Mouse (Mus musculus) stomach, embryonic 14.5 days (tissue): ENCODE results near the gene Itih2. TPM values are rescaled to one million over a fixed set of nuclear protein-coding genes. Genes with fewer than 3 reads are reported as not detected.

Experiments used
- ATAC-seq: fragments of 200-750 bp; cut with Nextera tagmentation; 2 replicates; pipeline ENCODE4 v1.8.0; 2017; ENCODE audit warnings: low read depth, moderate TSS enrichment; ENCODE audit not compliant: insufficient number of reproducible peaks, insufficient read depth, low FRiP score
- H3K27ac ChIP-seq: fragments of 300-500 bp; sonication (generic); 2 replicates; pipeline ENCODE4 v1.5.1; 2014; ENCODE audit warnings: mild to moderate bottlenecking, low read length, moderate library complexity, mixed read lengths
- H3K27me3 ChIP-seq: fragments of 300-500 bp; sonication (generic); 2 replicates; pipeline ENCODE4 v1.6.1; 2014; ENCODE audit warnings: low read length, control low read depth, mixed read lengths; ENCODE audit not compliant: control insufficient read depth, insufficient read depth
- H3K36me3 ChIP-seq: fragments of 300-500 bp; sonication (generic); 2 replicates; pipeline ENCODE4 v1.6.1; 2014; ENCODE audit warnings: mild to moderate bottlenecking, control low read depth, low read length, moderate library complexity, mixed read lengths; ENCODE audit not compliant: control insufficient read depth, insufficient read depth
- H3K4me1 ChIP-seq: fragments of 300-500 bp; sonication (generic); 2 replicates; pipeline ENCODE4 v1.6.1; 2014; ENCODE audit warnings: low read length, control low read depth, mixed read lengths; ENCODE audit not compliant: control insufficient read depth, insufficient read depth
- H3K4me2 ChIP-seq: fragments of 300-500 bp; sonication (generic); replicated peaks from 2 replicates; pipeline ENCODE4 v1.6.1; 2014; ENCODE audit warnings: low read depth, low read length, control low read depth
- H3K4me3 ChIP-seq: fragments of 300-500 bp; sonication (generic); 2 replicates; pipeline ENCODE4 v1.5.1; 2014; ENCODE audit warnings: low read depth, low read length, control low read depth
- H3K9ac ChIP-seq: fragments of 300-500 bp; sonication (generic); replicated peaks from 2 replicates; pipeline ENCODE4 v1.6.1; 2014; ENCODE audit warnings: low read depth, mild to moderate bottlenecking, control low read depth, low read length, moderate library complexity, mixed read lengths
- H3K9me3 ChIP-seq: fragments of 300-500 bp; sonication (generic); 2 replicates; pipeline ENCODE4 v1.6.1; 2016; ENCODE audit warnings: low read depth, low read length, control low read depth; ENCODE audit not compliant: control insufficient read depth
- WGBS: fragments of 180-500 bp; shearing (Covaris S2); extraction: QIAGEN DNeasy Blood & Tissue Kit; methylation state at CpG from one replicate; pipeline ENCODE4 v1.1.7; 2014; 5-methylcytosine and 5-hydroxymethylcytosine counted together
- polyA plus RNA-seq: library from polyadenylated mRNA; unstranded; fragments of >200 nt; fragmentation: Nextera tagmentation; extraction: Ambion mirVana; gene quantifications from 2 replicates; pipeline ENCODE4 v1.2.1, GENCODE M21; 2014

Gene Itih2
- polyA plus RNA-seq, result 7.0 and 7.7 TPM in 2 replicates

DNA sequence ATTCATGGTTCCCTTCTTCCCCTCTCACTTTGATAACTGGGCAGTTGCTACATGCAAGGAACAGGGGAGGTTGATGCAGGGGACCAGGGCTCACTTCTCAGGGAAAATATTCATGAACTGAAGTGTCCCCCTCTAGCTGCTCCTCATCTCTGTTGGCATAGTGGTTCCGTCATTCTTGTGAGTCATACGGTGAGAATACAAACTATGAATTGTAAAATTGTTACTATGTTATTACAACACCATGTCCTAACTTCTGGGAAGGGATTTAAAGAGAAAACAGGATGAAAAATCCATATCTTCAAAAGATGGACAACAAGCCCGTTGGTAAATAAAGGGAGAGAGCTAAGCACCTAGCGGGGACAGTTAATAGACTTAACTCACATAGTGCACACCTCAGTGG, at the start of gene Itih2:
Gene Itih2, minus strand, starts transcription at position 101 of the 400 bp plus-strand sequence.
- H3K9me3 ChIP-seq, result no peaks in the 10 kb centered on the region
- H3K27me3 ChIP-seq, result no peaks in the 10 kb centered on the region
- no peak for ATAC-seq
- H3K36me3 ChIP-seq, result no peaks in the 10 kb centered on the region
- H3K4me1 ChIP-seq, result no peaks in the 10 kb centered on the region
- 80% methylated on average over 4 of the region's 4 CpGs for WGBS
- H3K4me3 ChIP-seq, result no peak within 1 kb of the TSS
- no peak within 1 kb of the TSS for H3K4me2 ChIP-seq
- peak within 1 kb of the TSS; percentile 59; the same call in 1 of the 2 replicates for H3K27ac ChIP-seq
- no peak within 1 kb of the TSS for H3K9ac ChIP-seq

DNA sequence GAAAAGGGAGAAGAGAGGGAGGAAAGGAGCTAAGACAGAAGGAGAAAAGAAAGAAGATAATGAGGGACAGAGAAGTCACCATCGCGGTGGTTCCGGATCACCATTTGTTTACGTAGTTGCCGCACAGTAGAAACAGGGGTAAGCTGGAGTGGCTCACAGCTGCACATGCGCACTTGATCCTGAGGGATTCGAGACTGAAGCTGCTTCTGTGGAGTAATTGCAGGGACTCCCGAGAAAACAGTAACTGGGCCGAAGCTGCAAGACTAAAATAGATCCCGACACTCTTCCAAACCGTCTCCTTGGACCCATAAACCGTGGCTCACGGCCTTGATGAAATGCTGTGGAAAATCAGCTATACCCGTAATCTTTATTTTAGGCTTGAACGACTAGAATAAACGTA, 38.8 kb upstream of the Itih2 start:
- no peak for ATAC-seq
- Histone ChIP-seq H3K27me3 (no peaks in the 10 kb centered on the region), H3K4me3 (no peak overlapping the region), H3K27ac (no peak overlapping the region), H3K9ac (no peak overlapping the region), H3K4me2 (no peak overlapping the region), H3K36me3 (no peaks in the 10 kb centered on the region), H3K4me1 (no peaks in the 10 kb centered on the region), H3K9me3 (no peaks in the 10 kb centered on the region)
- 89% methylated on average over 16 of the region's 16 CpGs for WGBS

DNA sequence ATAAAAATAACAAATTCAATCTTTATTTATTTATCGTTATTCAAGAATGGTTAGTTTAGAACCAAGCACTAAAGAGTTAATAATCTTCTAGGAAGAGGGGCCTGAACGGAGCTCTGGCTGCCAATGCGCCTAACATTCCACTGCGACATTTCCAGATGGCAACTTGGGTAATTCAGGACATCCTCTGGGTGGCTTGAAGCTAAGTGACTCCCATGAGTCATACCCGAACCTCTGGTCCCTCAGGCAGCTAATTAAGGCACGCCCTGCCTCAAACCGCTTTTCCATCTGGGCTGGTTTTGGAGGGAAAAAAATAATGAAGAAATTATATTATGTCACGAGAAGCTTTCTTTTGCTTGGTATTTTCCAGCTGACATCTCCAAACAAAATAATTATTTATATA, 36.8 kb upstream of the Itih2 start:
- no peaks in the 10 kb centered on the region for H3K27me3 ChIP-seq
- 53% methylated on average over 8 of the region's 8 CpGs for WGBS
- H3K4me1 ChIP-seq, result no peaks in the 10 kb centered on the region
- H3K9ac ChIP-seq, result no peak overlapping the region
- no peak overlapping the region for H3K4me3 ChIP-seq
- no peak overlapping the region for H3K27ac ChIP-seq
- H3K9me3 ChIP-seq, result no peaks in the 10 kb centered on the region
- H3K4me2 ChIP-seq, result no peak overlapping the region
- no peaks in the 10 kb centered on the region for H3K36me3 ChIP-seq
- ATAC-seq, result no peak

DNA sequence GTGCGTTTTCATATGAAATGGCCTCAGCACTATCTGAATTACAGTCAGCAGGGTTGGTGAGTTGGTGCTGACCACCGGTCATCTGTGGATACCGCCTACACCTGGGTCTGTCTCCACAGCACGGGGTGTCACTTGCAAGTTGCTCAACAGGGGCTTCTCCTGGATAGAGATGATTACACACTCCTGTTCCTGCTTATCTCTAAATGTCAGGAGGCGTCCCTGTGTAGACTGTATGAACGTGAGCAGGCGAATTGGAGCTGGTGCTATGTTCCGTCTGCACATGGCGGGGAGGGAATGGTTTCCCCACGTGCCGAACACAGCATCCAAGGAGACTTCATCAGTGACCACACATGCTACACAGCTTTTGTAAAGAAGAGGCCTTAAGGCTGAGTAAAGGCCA, 36.1 kb upstream of the Itih2 start:
- ATAC-seq, result no peak
- 90% methylated on average over 11 of the region's 11 CpGs for WGBS
- H3K27me3 ChIP-seq, result no peaks in the 10 kb centered on the region
- no peak overlapping the region for H3K4me2 ChIP-seq
- no peaks in the 10 kb centered on the region for H3K4me1 ChIP-seq
- H3K36me3 ChIP-seq, result no peaks in the 10 kb centered on the region
- H3K27ac ChIP-seq, result no peak overlapping the region
- no peak overlapping the region for H3K9ac ChIP-seq
- H3K4me3 ChIP-seq, result no peak overlapping the region
- H3K9me3 ChIP-seq, result no peaks in the 10 kb centered on the region

DNA sequence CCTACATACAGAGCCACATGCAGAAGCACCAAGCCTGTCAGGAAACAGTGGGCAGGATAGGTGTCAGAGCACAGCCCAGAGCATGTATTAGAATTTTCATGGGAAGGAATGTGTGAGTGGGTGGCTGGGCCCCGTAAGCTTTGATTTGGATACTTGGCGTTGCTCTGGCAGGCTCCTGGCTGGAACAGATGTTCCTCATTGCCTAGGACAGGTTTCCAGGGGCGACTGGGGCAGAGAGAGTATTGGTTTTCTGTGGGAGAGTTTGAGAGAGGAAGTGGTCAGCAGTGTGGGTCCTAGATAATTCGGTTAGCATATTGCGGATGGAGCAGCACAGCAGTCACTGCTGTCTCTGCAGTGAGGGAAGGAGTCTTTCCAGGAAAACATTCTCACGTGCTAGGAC, 35.4 kb upstream of the Itih2 start:
- Histone ChIP-seq H3K27me3 (no peaks in the 10 kb centered on the region), H3K9ac (no peak overlapping the region), H3K4me3 (no peak overlapping the region), H3K4me2 (no peak overlapping the region), H3K36me3 (no peaks in the 10 kb centered on the region), H3K4me1 (no peaks in the 10 kb centered on the region), H3K27ac (no peak overlapping the region), H3K9me3 (no peaks in the 10 kb centered on the region)
- 52% methylated on average over 6 of the region's 6 CpGs for WGBS
- no peak for ATAC-seq

DNA sequence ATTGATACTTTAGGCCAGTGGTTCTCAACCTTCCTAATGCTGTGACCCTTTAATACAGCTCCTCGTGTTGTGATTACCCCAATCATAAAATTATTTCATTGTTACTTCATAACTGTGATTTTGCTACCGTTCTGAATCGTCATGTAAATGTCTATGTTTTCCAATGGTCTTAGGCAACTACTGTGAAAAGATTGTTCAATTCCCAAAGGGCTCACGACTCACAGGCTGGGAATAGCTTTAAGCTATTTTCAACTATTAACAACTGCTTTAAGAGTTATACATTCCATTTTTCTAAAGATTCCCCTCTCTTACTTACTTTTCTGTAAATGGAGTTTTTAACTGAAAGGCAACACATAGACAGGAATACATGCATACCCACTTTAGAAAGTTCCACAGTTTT, 30.8 kb upstream of the Itih2 start:
- no peaks in the 10 kb centered on the region for H3K4me1 ChIP-seq
- 86% methylated on average over 4 of the region's 4 CpGs for WGBS
- H3K27me3 ChIP-seq, result no peaks in the 10 kb centered on the region
- H3K36me3 ChIP-seq, result no peaks in the 10 kb centered on the region
- H3K27ac ChIP-seq, result no peak overlapping the region
- H3K4me3 ChIP-seq, result no peak overlapping the region
- no peak overlapping the region for H3K4me2 ChIP-seq
- no peaks in the 10 kb centered on the region for H3K9me3 ChIP-seq
- no peak overlapping the region for H3K9ac ChIP-seq
- no peak for ATAC-seq

DNA sequence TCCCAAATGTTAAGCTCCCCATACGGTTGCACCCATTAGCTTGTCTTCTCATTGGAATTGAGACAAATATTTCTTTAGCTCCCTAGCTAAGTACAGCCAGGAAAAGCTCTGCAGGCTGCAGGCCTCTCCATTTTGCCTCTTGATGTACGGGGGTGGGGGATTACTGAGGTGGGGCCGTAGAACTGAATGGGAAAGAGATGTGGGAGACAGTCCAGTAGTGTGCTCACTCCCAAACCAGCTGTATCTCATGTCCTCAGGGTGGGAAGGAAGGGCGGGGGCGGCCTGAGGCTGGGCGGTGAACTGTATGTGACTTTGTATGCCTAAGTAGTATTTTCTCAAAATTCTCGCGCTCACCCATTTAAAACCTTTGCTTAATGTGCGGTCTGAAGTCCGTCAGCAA, 26.0 kb upstream of the Itih2 start:
- Histone ChIP-seq H3K36me3 (no peaks in the 10 kb centered on the region), H3K4me2 (no peak overlapping the region), H3K27me3 (no peaks in the 10 kb centered on the region), H3K4me1 (peaks cover 4% of the 10 kb centered on the region; the same call in 1 of the 2 replicates), H3K9ac (no peak overlapping the region), H3K9me3 (no peaks in the 10 kb centered on the region), H3K4me3 (no peak overlapping the region), H3K27ac (no peak overlapping the region)
- ATAC-seq, result no peak
- 78% methylated on average over 10 of the region's 10 CpGs for WGBS

DNA sequence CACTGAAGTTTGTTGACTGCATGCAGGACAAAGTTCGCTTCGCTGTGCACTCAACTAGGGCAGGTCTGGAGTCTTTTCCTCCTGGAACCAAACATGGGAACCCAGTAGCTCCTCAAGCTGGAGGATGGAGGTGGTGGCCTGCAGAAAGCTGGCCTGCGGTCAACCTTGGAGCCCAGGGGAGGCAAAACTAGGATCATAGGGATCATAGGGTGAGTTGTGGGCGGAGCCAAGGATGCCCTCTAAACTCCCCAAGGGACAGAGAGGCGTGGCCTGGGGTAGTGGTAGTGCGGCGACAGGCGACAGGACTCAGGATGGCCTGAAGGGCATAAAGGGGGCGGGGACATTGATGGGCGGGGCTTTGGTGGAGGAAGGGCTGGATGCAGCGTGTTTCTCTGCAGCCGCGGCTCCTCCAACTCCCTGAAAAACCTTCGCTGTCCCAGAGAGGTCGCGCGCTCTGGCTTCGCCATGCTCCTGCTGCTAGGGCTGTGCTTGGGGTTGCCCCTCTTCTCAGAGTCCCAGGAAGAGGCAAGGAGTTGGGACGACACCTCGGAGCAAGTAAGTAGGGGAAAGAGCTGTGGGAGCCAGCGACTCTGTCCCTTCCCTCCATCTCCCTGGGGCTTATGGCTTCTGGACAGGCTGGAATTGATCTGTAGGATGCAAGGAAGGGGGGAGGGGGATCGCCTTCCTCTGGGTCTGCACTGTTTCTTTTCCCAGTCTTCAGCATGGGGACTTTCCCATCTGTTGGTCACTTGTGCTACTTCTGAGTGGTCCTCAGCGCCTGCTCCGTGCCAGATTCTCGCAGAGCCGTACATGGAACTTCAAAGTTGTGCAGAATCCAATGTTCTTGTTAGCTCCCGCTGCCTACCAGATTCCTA, 22.2 kb upstream of the Itih2 start, which contains the start of gene Itih5:
Gene Itih5, plus strand, starts transcription at position 371 of the 875 bp plus-strand sequence.
- H3K27me3 ChIP-seq, result no peaks in the 10 kb centered on the region
- H3K36me3 ChIP-seq, result no peaks in the 10 kb centered on the region
- H3K4me3 ChIP-seq, result peak within 1 kb of the TSS; percentile 51
- peaks cover 4% of the 10 kb centered on the region; the same call in 1 of the 2 replicates for H3K4me1 ChIP-seq
- no peak within 1 kb of the TSS for H3K27ac ChIP-seq
- peak within 1 kb of the TSS; percentile 84 for H3K4me2 ChIP-seq
- H3K9ac ChIP-seq, result peak within 1 kb of the TSS; percentile 49; the same call in 1 of the 2 replicates
- H3K9me3 ChIP-seq, result no peaks in the 10 kb centered on the region
- ATAC-seq, result peak; percentile 90
- 9% methylated on average over 26 of the region's 27 CpGs for WGBS
